Mouse (Mus musculus) cortical plate, adult 2 months (tissue): ENCODE results near the gene Trappc2l.

Experiments used
- CTCF ChIP-seq: fragments of 200-500 bp; IDR thresholded peaks from 2 replicates; pipeline ENCODE4 v1.5.1; 2011; ENCODE audit warnings: mild to moderate bottlenecking, control low read depth, low read length; ENCODE audit not compliant: insufficient read depth; ENCODE audit errors: extremely low read depth
- POLR2A ChIP-seq: fragments of 200-500 bp; IDR thresholded peaks from 2 replicates; pipeline ENCODE4 v1.6.1; 2011; ENCODE audit warnings: mild to moderate bottlenecking, low read length, control low read depth; ENCODE audit not compliant: insufficient read depth; ENCODE audit errors: extremely low read depth

DNA sequence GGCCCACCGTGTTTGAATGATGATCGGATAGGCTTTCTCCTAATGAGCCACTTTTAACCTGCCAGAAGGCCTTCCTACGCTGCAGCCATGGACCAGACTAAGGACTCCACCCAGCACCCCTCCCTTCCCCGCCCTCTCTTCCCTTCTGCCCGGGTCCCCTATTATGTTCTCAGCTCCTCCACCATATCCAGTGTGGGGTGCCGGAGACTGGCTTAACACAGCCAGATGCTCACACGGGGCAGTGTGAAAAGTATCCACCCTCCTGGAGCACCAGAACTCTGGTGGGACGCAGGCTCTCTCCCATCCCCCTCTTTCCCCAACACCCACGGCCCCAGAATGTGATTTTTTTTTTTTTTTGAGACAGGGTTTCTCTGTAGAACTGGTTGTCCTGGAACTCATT is 37.9 kb upstream of the Trappc2l start:
- TF ChIP-seq POLR2A (no peak), CTCF (no peak)
